Mouse (Mus musculus) heart, embryonic 14.5 days (tissue): ENCODE results near the gene Arhgef18. TPM values are rescaled to one million over a fixed set of nuclear protein-coding genes. Genes with fewer than 3 reads are reported as not detected.

Experiments used
- ATAC-seq: fragments of 200-750 bp; cut with Nextera tagmentation; 2 replicates; pipeline ENCODE4 v1.8.0; 2017; ENCODE audit warnings: low read depth, moderate TSS enrichment; ENCODE audit not compliant: insufficient number of reproducible peaks, insufficient read depth, low FRiP score
- H3K27ac ChIP-seq, 2 experiments: fragments of 200-500 bp in 1 of 2; fragments of 300-500 bp in 1 of 2; sonication (generic) in 1 of 2; replicated peaks in 1 of 2; 2 replicates each; pipeline ENCODE4 v1.5.1; 2012 to 2014; ENCODE audit warnings: low read depth in 2 of 2, low read length in 2 of 2, control low read depth in 1 of 2, mild to moderate bottlenecking in 1 of 2, mixed read lengths in 1 of 2; ENCODE audit not compliant: control insufficient read depth in 1 of 2, insufficient read depth in 1 of 2
- H3K27me3 ChIP-seq: fragments of 300-500 bp; sonication (generic); 2 replicates; pipeline ENCODE4 v1.6.1; 2014; ENCODE audit warnings: mild to moderate bottlenecking, low read length, control low read depth; ENCODE audit not compliant: control insufficient read depth, insufficient read depth
- H3K36me3 ChIP-seq: fragments of 300-500 bp; sonication (generic); 2 replicates; pipeline ENCODE4 v1.6.1; 2014; ENCODE audit warnings: mild to moderate bottlenecking, control low read depth, low read length, mixed read lengths; ENCODE audit not compliant: control insufficient read depth, insufficient read depth
- H3K4me1 ChIP-seq, 2 experiments: fragments of 200-500 bp in 1 of 2; fragments of 300-500 bp in 1 of 2; sonication (generic) in 1 of 2; 2 replicates each; pipeline ENCODE4 v1.6.1; 2012 to 2014; ENCODE audit warnings: low read length in 2 of 2, control low read depth in 1 of 2, mixed read lengths in 1 of 2; ENCODE audit not compliant: control insufficient read depth in 2 of 2, insufficient read depth in 2 of 2
- H3K4me2 ChIP-seq: fragments of 300-500 bp; sonication (generic); 2 replicates; pipeline ENCODE4 v1.6.1; 2014; ENCODE audit warnings: mild to moderate bottlenecking, low read length
- H3K4me3 ChIP-seq, 2 experiments: fragments of 200-500 bp in 1 of 2; fragments of 300-500 bp in 1 of 2; sonication (generic) in 1 of 2; 2 replicates each; pipeline ENCODE4 v1.5.1; 2012 to 2014; ENCODE audit warnings: low read length in 2 of 2, mild to moderate bottlenecking in 2 of 2, control low read depth in 1 of 2, low read depth in 1 of 2, moderate library complexity in 1 of 2; ENCODE audit not compliant: control insufficient read depth in 1 of 2, insufficient read depth in 1 of 2
- H3K9ac ChIP-seq: fragments of 300-500 bp; sonication (generic); 2 replicates; pipeline ENCODE4 v1.6.1; 2014; ENCODE audit warnings: mild to moderate bottlenecking, low read length
- H3K9me3 ChIP-seq: fragments of 300-500 bp; sonication (generic); 2 replicates; pipeline ENCODE4 v1.6.1; 2016; ENCODE audit warnings: low read length, control low read depth; ENCODE audit not compliant: control insufficient read depth
- WGBS: fragments of 180-500 bp; shearing (Covaris S2); extraction: QIAGEN DNeasy Blood & Tissue Kit; methylation state at CpG from one replicate; pipeline ENCODE4 v1.1.7; 2014; 5-methylcytosine and 5-hydroxymethylcytosine counted together
- polyA plus RNA-seq: library from polyadenylated mRNA; unstranded; fragments of >200 nt; fragmentation: Nextera tagmentation; extraction: Ambion mirVana; gene quantifications from 2 replicates; pipeline ENCODE4 v1.2.1, GENCODE M21; 2014

The Arhgef18 gene
- polyA plus RNA-seq, 1 experiment from 2014 or later = 4.6 TPM

GRCm38 (mm10) chr8:3387286-3387685 is 5.5 kb upstream of the Arhgef18 start:
- Histone ChIP-seq H3K36me3 (no peaks in the 10 kb centered on the region), H3K27ac (no peak overlapping the region), H3K4me2 (no peak overlapping the region), H3K9me3 (no peaks in the 10 kb centered on the region), H3K4me1 (0 out of 4 replicates have a peak, but pooled peaks cover 0 to 3% of the 10 kb centered on the region in 2 experiments), H3K9ac (no peak overlapping the region), H3K4me3 (no peak overlapping the region), H3K27me3 (no peaks in the 10 kb centered on the region)
- no peak for ATAC-seq
- WGBS = 20% methylated on average over 6 of the region's 6 CpGs

DNA sequence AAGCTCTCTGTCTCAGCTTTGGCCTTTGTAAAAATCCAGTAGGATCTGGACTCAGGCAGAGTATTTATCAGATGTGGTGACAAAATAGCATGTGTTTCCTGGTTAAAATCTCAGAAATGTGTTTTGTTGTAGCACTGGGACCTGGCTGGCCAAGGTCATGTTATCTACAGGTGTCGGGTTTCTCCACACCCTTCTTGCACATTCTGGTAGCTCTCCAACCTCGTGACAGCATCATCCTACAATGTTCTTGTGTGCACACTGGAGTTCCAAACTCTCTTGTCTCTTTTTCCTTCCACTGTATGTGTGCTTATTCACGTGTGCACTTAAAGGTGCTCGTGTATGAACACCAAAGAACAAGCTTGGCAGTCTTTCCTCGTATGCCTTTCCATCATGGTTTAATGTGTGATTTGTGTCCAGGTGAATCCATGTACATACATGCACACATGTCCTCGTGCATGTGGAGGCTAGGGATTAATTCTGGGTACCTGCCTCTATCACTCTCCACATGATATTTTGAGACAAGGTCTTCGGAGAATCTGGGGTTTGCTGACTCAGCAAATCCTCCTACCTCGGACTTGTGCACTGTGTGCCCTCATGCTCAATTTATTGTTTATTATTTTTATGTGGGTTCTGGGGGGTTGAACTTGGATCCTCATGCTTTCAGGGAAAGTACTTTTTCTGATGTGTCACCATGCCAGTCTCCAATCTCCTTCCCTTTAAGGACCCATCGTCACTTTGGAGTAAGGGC is 4.0 kb upstream of the Arhgef18 start:
- H3K4me2 ChIP-seq = no peak overlapping the region
- peaks cover 3 to 7% of the 10 kb centered on the region in 2 experiments for H3K4me1 ChIP-seq
- no peaks in the 10 kb centered on the region for H3K27me3 ChIP-seq
- no peak overlapping the region for H3K27ac ChIP-seq
- no peaks in the 10 kb centered on the region for H3K36me3 ChIP-seq
- H3K9ac ChIP-seq = no peak overlapping the region
- no peak for ATAC-seq
- H3K9me3 ChIP-seq = no peaks in the 10 kb centered on the region
- H3K4me3 ChIP-seq = no peak overlapping the region
- 60% methylated on average over 9 of the region's 9 CpGs for WGBS

DNA sequence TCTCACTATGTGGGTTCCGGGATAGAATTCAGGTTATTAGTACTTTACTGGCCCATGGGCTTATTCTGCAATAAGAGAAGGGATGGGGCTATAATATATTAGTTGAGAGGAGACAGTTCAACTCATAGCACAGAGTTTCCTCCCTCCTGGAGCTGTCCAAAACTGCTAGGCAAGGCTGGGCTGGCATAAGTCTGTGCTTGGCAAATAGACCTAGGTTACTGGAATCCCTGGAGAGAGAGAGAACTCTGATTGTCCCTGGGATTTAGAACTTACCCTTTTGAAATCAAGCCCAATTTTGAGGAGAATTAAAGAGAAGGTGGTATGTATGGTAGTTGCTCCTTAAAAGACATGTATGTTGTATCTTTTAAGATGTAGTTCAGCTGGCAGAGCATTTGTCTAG is 3.3 kb upstream of the Arhgef18 start:
- Histone ChIP-seq H3K4me1 (peaks cover 8 to 13% of the 10 kb centered on the region in 2 experiments), H3K27me3 (no peaks in the 10 kb centered on the region), H3K9ac (no peak overlapping the region), H3K9me3 (no peaks in the 10 kb centered on the region), H3K27ac (no peak overlapping the region), H3K4me2 (no peak overlapping the region), H3K4me3 (no peak overlapping the region), H3K36me3 (no peaks in the 10 kb centered on the region)
- no peak for ATAC-seq
- WGBS = 98% methylated on average over 1 of the region's 1 CpGs

DNA sequence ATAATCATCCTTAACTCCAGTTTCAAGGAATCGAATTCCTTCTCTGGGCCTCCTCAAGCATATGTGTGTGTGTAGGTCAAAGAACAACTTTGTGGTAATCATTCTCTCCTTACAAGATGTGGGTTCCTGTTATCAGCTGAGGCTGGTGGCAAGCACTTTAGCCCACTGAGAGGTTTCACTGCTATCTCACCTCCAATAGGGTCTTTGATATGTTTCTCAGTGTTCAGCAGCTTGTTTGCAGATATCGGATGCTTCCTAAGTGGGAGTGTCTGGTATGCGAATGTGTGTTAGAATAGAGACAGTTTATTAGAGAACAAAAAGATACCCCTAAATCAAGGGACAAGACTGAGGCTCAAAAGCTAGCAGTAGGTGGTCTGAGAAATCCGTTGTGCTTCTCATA is 513 bp upstream of the Arhgef18 start:
- Histone ChIP-seq H3K4me3 (peak overlapping the region; percentile 87 to 89; a peak in 3 of 4 replicates), H3K27me3 (no peaks in the 10 kb centered on the region), H3K4me2 (peak overlapping the region; percentile 90), H3K36me3 (no peaks in the 10 kb centered on the region), H3K9ac (peak overlapping the region; percentile 88), H3K27ac (no peak overlapping the region), H3K9me3 (no peaks in the 10 kb centered on the region), H3K4me1 (peaks cover 10 to 19% of the 10 kb centered on the region in 2 experiments)
- no peak for ATAC-seq
- WGBS = 38% methylated on average over 4 of the region's 4 CpGs

DNA sequence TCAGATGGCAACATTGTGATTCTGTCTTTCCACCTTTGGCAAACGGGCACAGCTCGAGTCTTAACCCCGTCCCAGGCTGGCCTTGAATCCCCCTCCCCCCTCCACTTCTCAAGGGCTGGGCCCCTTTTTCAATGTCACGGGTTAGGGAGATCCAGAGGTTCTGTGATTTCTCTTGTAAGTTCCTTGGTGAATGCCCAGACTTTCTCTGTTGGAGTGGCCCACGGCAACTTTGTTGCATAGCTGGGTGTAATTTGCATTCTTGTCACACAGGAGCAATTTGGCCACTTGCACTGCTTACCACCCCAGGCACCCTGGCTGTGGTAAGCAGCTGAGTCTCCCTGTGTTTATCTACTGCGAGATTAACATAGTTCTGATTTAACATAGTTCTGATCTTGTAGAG is 1.8 kb downstream of the Arhgef18 start:
- peaks cover 10 to 19% of the 10 kb centered on the region in 2 experiments for H3K4me1 ChIP-seq
- H3K4me2 ChIP-seq = peak overlapping the region; percentile 90
- 0 out of 2 replicates have a peak, but pooled peaks cover 4% of the 10 kb centered on the region for H3K36me3 ChIP-seq
- ATAC-seq = no peak
- 22% methylated on average over 6 of the region's 6 CpGs for WGBS
- H3K27me3 ChIP-seq = no peaks in the 10 kb centered on the region
- H3K27ac ChIP-seq = no peak overlapping the region
- no peaks in the 10 kb centered on the region for H3K9me3 ChIP-seq
- no peak overlapping the region; the same call in 1 of the 2 replicates for H3K9ac ChIP-seq
- H3K4me3 ChIP-seq = no peak overlapping the region

- Histone ChIP-seq H3K9me3 (no peaks in the 10 kb centered on the region), H3K4me1 (peaks cover 10 to 19% of the 10 kb centered on the region in 2 experiments), H3K9ac (no peak overlapping the region), H3K4me2 (peak overlapping the region; percentile 90; the same call in 1 of the 2 replicates), H3K27ac (no peak overlapping the region), H3K27me3 (no peaks in the 10 kb centered on the region), H3K36me3 (0 out of 2 replicates have a peak, but pooled peaks cover 4% of the 10 kb centered on the region), H3K4me3 (no peak overlapping the region)
- ATAC-seq = no peak
- 31% methylated on average over 4 of the region's 4 CpGs for WGBS
Observed at GRCm38 (mm10) chr8:3395246-3395645, 2.4 kb downstream of the Arhgef18 start.

DNA sequence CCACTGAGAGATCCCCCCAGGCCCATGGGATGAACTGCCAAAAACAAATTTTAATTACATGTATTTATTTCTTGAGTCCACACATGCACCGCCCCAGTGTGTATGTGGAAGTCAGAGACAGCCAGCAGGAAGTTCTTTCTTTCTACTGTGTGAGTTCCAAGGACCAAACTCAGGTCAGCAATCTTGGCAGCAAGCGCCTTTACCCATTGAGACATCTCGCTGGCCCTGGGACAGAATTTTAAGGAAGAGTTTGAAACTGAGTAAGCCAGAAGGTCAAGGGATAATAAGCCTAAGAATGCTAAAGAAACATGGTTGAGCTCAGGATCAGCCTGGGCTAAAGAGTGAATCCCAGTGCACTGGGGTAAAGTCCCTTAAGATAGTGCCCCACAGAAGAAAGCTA is 4.8 kb downstream of the Arhgef18 start:
- H3K36me3 ChIP-seq = 0 out of 2 replicates have a peak, but pooled peaks cover 4% of the 10 kb centered on the region
- H3K27ac ChIP-seq = no peak overlapping the region
- no peaks in the 10 kb centered on the region for H3K9me3 ChIP-seq
- no peak overlapping the region for H3K4me3 ChIP-seq
- H3K4me1 ChIP-seq = peaks cover 10 to 16% of the 10 kb centered on the region in 2 experiments
- 91% methylated on average over 3 of the region's 3 CpGs for WGBS
- no peaks in the 10 kb centered on the region for H3K27me3 ChIP-seq
- ATAC-seq = no peak
- H3K4me2 ChIP-seq = no peak overlapping the region
- H3K9ac ChIP-seq = no peak overlapping the region
